Mouse (Mus musculus) erythroblast, embryonic 14.5 days (primary cell): ENCODE results near the gene Tfam.

ENCODE experiments used
- GATA1 ChIP-seq: IDR thresholded peaks from 2 replicates; pipeline ENCODE4 v1.6.1; 2012; ENCODE audit warnings: low read length, inconsistent platforms, mixed read lengths
- TAL1 ChIP-seq: IDR thresholded peaks from 3 replicates; pipeline ENCODE4 v1.6.1; 2012; ENCODE audit warnings: low read length, inconsistent platforms, mixed read lengths

DNA sequence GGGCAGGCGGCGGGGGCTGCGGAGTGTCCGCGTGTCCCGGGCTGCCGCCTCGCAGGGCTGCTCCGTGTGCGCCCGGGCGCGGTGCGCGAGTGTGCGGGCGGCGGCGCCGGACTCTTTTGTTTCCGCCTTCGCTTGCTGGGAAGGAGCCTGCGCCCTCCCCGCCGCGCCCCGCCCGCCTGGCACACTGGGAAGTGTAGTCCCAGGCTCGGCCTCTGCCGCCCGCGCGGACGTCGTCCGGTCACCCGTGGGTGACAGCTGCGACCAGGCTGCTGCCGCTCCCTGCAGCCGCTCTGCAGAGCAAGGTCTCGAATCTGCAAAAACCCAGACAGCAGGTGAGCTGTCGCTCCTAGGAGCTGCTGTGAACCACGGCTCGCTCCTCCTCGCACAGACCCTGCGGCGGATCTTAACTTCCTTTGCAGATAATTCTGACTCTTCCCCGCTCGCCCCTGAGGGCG, 47.1 kb upstream of the Tfam start, which contains the start of gene Ube2d1:
- TF ChIP-seq TAL1: no peak
- TF ChIP-seq GATA1: no peak
